Mouse (Mus musculus) cerebellum, adult 11-12 months (tissue): ENCODE measurements around the gene Sdhaf4.

Experiments used
- DNase-seq: peaks from one replicate; pipeline ENCODE4 v3.0.0; 2022

Sdhaf4 gene

GRCm38 (mm10) chr1:23953921-23954320 lies 51.5 kb downstream of the Sdhaf4 start:
- no peak for DNase-seq

GRCm38 (mm10) chr1:23948778-23949699 lies 56.4 kb downstream of the Sdhaf4 start:
- no peak for DNase-seq

DNA sequence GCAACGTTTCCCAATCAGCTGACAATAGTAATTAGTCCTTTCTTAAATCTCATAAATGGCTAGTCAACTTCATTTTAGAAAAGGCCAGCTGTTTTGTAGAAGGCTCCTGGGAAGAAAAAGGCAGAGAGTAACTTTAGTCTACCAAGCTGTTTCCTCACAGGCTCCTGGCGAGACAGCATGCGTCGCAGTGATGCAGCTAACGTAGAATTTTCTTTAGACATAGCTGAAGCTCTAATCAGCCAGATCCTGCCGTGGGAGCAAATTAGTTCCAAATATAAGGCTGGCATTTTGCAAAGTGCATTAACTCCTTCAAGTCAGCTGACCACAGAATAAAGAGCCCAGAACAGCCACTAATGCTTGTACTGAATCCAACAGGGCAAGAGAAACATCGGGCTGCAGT lies 57.2 kb downstream of the Sdhaf4 start:
- DNase-seq: no peak
